Mouse (Mus musculus) MEL (cell line): ENCODE results near the gene Kcnc3. TPM values are rescaled to one million over a fixed set of nuclear protein-coding genes. Genes with fewer than 3 reads are reported as not detected.

Experiments used
- DNase-seq: peaks from one replicate; pipeline ENCODE4 v3.0.0; 2011; ENCODE audit warnings: low read depth, low spot score
- H3K27ac ChIP-seq: 2 replicates; pipeline ENCODE4 v1.5.1; 2012; ENCODE audit warnings: low read depth, mild to moderate bottlenecking, control low read depth, low read length, moderate library complexity; ENCODE audit not compliant: control insufficient read depth
- H3K27me3 ChIP-seq, 2 experiments: fragments of 150-350 bp in 1 of 2; sonication (generic) in 1 of 2; 2 replicates each; pipeline ENCODE4 v1.6.1; 2012; ENCODE audit warnings: low read length in 2 of 2, mild to moderate bottlenecking in 2 of 2, improper control_type of control experiment in 1 of 2, moderate library complexity in 1 of 2; ENCODE audit not compliant: insufficient read depth in 2 of 2, control insufficient read depth in 1 of 2
- H3K36me3 ChIP-seq, 2 experiments: 2 replicates each; pipeline ENCODE4 v1.6.1; 2012 to 2014; ENCODE audit warnings: low read length in 2 of 2, improper control_type of control experiment in 1 of 2, inconsistent platforms in 1 of 2, mild to moderate bottlenecking in 1 of 2; ENCODE audit not compliant: insufficient read depth in 2 of 2, control insufficient read depth in 1 of 2
- H3K4me1 ChIP-seq, 2 experiments: fragments of 150-350 bp in 1 of 2; sonication (generic) in 1 of 2; 2 replicates each; pipeline ENCODE4 v1.6.1; 2012; ENCODE audit warnings: low read length in 2 of 2, improper control_type of control experiment in 1 of 2, mild to moderate bottlenecking in 1 of 2; ENCODE audit not compliant: insufficient read depth in 2 of 2, control insufficient read depth in 1 of 2
- H3K4me3 ChIP-seq, 2 experiments: fragments of 150-350 bp in 1 of 2; sonication (generic) in 1 of 2; 2 replicates each; pipeline ENCODE4 v1.5.1; 2012; ENCODE audit warnings: low read depth in 2 of 2, low read length in 2 of 2, mild to moderate bottlenecking in 2 of 2, moderate library complexity in 2 of 2, control low read depth in 1 of 2, improper control_type of control experiment in 1 of 2; ENCODE audit not compliant: control insufficient read depth in 1 of 2, insufficient read depth in 1 of 2
- H3K79me2 ChIP-seq: 2 replicates; pipeline ENCODE4 v1.6.1; 2012; ENCODE audit warnings: mild to moderate bottlenecking, low read length, moderate library complexity; ENCODE audit not compliant: control insufficient read depth, poor library complexity, insufficient read depth
- H3K9ac ChIP-seq: 2 replicates; pipeline ENCODE4 v1.6.1; 2012; ENCODE audit warnings: low read depth, mild to moderate bottlenecking, control low read depth, low read length, moderate library complexity; ENCODE audit not compliant: control insufficient read depth, poor library complexity, severe bottlenecking
- H3K9me3 ChIP-seq: fragments of 150-350 bp; sonication (generic); replicated peaks from 2 replicates; pipeline ENCODE4 v1.6.1; 2012; ENCODE audit warnings: mild to moderate bottlenecking, low read length, improper control_type of control experiment, moderate library complexity; ENCODE audit not compliant: insufficient read depth
- CTCF ChIP-seq, 3 experiments: IDR thresholded peaks in 2 of 3; conservative IDR thresholded peaks in 1 of 3; 2 replicates each; pipeline ENCODE4 v1.5.1; 2011 to 2012; ENCODE audit warnings: low read length in 3 of 3, low read depth in 2 of 3, mild to moderate bottlenecking in 2 of 3, improper control_type of control experiment in 1 of 3, inconsistent platforms in 1 of 3, mixed read lengths in 1 of 3, moderate library complexity in 1 of 3; ENCODE audit not compliant: control insufficient read depth in 1 of 3, insufficient read depth in 1 of 3, poor library complexity in 1 of 3, severe bottlenecking in 1 of 3
- E2F4 ChIP-seq: IDR thresholded peaks from 2 replicates; pipeline ENCODE4 v1.6.1; 2011; ENCODE audit warnings: low read depth, low read length, improper control_type of control experiment, borderline replicate concordance
- EP300 ChIP-seq, 2 experiments: IDR thresholded peaks; 2 replicates each; pipeline ENCODE4 v1.6.1; 2011; ENCODE audit warnings: improper control_type of control experiment in 2 of 2, low read length in 2 of 2, low read depth in 1 of 2, mild to moderate bottlenecking in 1 of 2
- ETS1 ChIP-seq: IDR thresholded peaks from 2 replicates; pipeline ENCODE4 v1.6.1; 2012; ENCODE audit warnings: low read depth, mild to moderate bottlenecking, inconsistent platforms, low read length, improper control_type of control experiment, moderate library complexity
- GATA1 ChIP-seq: IDR thresholded peaks from 2 replicates; pipeline ENCODE4 v1.6.1; 2011; ENCODE audit warnings: low read depth, low read length, improper control_type of control experiment
- JUND ChIP-seq: IDR thresholded peaks from 2 replicates; pipeline ENCODE4 v1.6.1; 2011; ENCODE audit warnings: low read depth, mild to moderate bottlenecking, improper control_type of control experiment, low read length
- MAX ChIP-seq: IDR thresholded peaks from 2 replicates; pipeline ENCODE4 v1.6.1; 2011; ENCODE audit warnings: low read length, improper control_type of control experiment
- MXI1 ChIP-seq: IDR thresholded peaks from 2 replicates; pipeline ENCODE4 v1.6.1; 2011; ENCODE audit warnings: mild to moderate bottlenecking, low read depth, low read length, improper control_type of control experiment
- NELFE ChIP-seq: IDR thresholded peaks from 2 replicates; pipeline ENCODE4 v1.6.1; 2011; ENCODE audit warnings: low read depth, low read length, improper control_type of control experiment
- RAD21 ChIP-seq: IDR thresholded peaks from 2 replicates; pipeline ENCODE4 v1.6.1; 2011; ENCODE audit warnings: mild to moderate bottlenecking, low read depth, low read length, improper control_type of control experiment
- SMC3 ChIP-seq: IDR thresholded peaks from 2 replicates; pipeline ENCODE4 v1.6.1; 2011; ENCODE audit warnings: low read depth, low read length, improper control_type of control experiment
- TCF12 ChIP-seq: IDR thresholded peaks from 2 replicates; pipeline ENCODE4 v1.6.1; 2014; ENCODE audit warnings: low read depth, mild to moderate bottlenecking, inconsistent platforms, low read length, improper control_type of control experiment, moderate library complexity
- UBTF ChIP-seq: IDR thresholded peaks from 2 replicates; pipeline ENCODE4 v1.6.1; 2012; ENCODE audit warnings: low read depth, mild to moderate bottlenecking, inconsistent platforms, low read length, improper control_type of control experiment, moderate library complexity, borderline replicate concordance; ENCODE audit not compliant: insufficient read depth
- ZC3H11A ChIP-seq: IDR thresholded peaks from 2 replicates; pipeline ENCODE4 v1.6.1; 2012; ENCODE audit warnings: low read depth, mild to moderate bottlenecking, inconsistent platforms, low read length, improper control_type of control experiment
- ZNF384 ChIP-seq: IDR thresholded peaks from 2 replicates; pipeline ENCODE4 v1.6.1; 2012; ENCODE audit warnings: low read depth, mild to moderate bottlenecking, inconsistent platforms, low read length, improper control_type of control experiment
- polyA plus RNA-seq, 2 experiments: library from polyadenylated mRNA; stranded (reverse) in 1 of 2; unstranded in 1 of 2; fragments of >175 nt in 1 of 2; fragments of >200 nt in 1 of 2; gene quantifications; 2 replicates each; pipeline versions ENCODE4 v1.2.1 to v1.2.4; 2012; ENCODE audit warnings: low replicate concordance in 2 of 2, low read depth in 1 of 2; ENCODE audit not compliant: insufficient read length in 2 of 2, insufficient read depth in 1 of 2, missing spikeins in 1 of 2
- total RNA-seq: library from RNA; depleted of rRNA; stranded (reverse); fragments of 300-350 nt; gene quantifications from 2 replicates; pipeline ENCODE4 v1.2.3, GENCODE M21; 2012

The Kcnc3 gene
- total and polyA plus RNA-seq, 3 experiments: not detected

GRCm38 (mm10) chr7:44560435-44561400 is 29.7 kb upstream of the Kcnc3 start:
- TF ChIP-seq EP300 (IDR thresholded peaks at IDR 0.05; ENCODE audit: low read depth in 1 of 2, low read length in 2 of 2) (no peak), UBTF (no peak), MXI1 (no peak), MAX (no peak), RAD21 (peak; percentile 83), ETS1 (no peak), NELFE (no peak), ZC3H11A (peak; percentile 62), CTCF (IDR thresholded peaks at IDR 0.05 in 2 of 3, conservative IDR thresholded peaks at IDR 0.05 in 1 of 3; ENCODE audit: control insufficient read depth in 1 of 3, insufficient read depth in 1 of 3, low read depth in 2 of 3, low read length in 3 of 3, poor library complexity in 1 of 3, severe bottlenecking in 1 of 3) (peak; percentile 56 to 77 (median 67)), E2F4 (no peak), GATA1 (no peak), SMC3 (peak; percentile 76)
- no peak overlapping the region for H3K9ac ChIP-seq
- H3K79me2 ChIP-seq: no peaks in the 10 kb centered on the region
- no peak overlapping the region for H3K27ac ChIP-seq
- H3K9me3 ChIP-seq: no peaks in the 10 kb centered on the region
- no peaks in the 10 kb centered on the region for H3K27me3 ChIP-seq
- peak; percentile 83 for DNase-seq
- peaks cover 0 to 4% of the 10 kb centered on the region in 2 experiments; a peak in 1 of 4 replicates for H3K36me3 ChIP-seq
- H3K4me1 ChIP-seq: peaks cover 0 to 7% of the 10 kb centered on the region in 2 experiments; a peak in 3 of 4 replicates
- H3K4me3 ChIP-seq: no peak overlapping the region

DNA sequence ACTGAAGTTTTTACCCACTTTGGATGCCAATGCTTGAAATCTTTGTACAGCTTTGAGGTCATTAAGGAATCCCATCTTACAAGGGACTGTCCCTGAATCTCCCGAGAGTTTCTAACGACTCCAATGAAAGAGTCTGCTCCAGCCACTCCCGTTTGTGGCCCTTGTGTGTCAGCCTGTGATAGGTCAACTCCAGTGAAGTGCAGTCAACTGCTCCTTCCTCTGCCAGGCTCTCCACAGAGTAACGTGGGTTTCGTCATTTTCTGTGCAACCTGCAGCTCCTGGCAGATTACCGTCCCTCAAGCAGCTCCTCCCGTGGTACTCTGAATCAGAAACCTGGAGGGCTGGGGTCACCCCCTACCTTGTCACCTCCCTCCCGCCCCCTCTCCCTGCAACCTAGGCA is 27.2 kb upstream of the Kcnc3 start:
- TF ChIP-seq JUND: no peak
- no peak for TF ChIP-seq ETS1
- TF ChIP-seq ZNF384: no peak
- no peak for TF ChIP-seq TCF12
- no peaks in the 10 kb centered on the region for H3K4me1 ChIP-seq
- no peak overlapping the region for H3K4me3 ChIP-seq
- no peaks in the 10 kb centered on the region for H3K36me3 ChIP-seq
- DNase-seq: no peak
- H3K9ac ChIP-seq: no peak overlapping the region
- no peaks in the 10 kb centered on the region for H3K27me3 ChIP-seq
- H3K9me3 ChIP-seq: no peaks in the 10 kb centered on the region
- no peaks in the 10 kb centered on the region for H3K79me2 ChIP-seq
- H3K27ac ChIP-seq: no peak overlapping the region
